Mouse (Mus musculus) right cerebral cortex, postnatal 36 days (tissue): Measurements from ENCODE around the gene 1700008O03Rik.

ENCODE experiments used
- DNase-seq, 2 experiments: peaks; one replicate each; pipeline ENCODE4 v3.0.0; 2022; ENCODE audit warnings: low spot score in 2 of 2, mixed read lengths in 1 of 2

Gene 1700008O03Rik

DNA sequence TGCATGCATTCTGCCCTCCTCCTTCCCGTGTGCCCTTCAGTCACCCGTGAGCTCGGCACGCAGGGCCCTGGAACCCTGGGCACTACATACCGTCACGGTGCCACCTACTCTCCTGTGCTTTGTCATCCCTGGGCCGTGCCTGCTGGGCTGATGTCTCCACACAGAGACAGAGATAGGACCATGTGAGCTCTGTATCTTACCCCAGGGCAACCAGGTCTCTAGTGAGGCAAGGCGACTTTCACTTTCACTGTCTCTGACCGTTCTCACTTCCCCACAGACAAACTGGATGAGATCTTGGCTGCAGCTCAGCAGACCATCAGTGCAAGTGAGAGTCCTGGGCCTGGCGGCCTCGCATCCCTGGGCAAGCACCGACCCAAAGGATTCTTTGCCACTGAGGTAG is 41.0 kb downstream of the 1700008O03Rik start:
- no peak for DNase-seq

DNA sequence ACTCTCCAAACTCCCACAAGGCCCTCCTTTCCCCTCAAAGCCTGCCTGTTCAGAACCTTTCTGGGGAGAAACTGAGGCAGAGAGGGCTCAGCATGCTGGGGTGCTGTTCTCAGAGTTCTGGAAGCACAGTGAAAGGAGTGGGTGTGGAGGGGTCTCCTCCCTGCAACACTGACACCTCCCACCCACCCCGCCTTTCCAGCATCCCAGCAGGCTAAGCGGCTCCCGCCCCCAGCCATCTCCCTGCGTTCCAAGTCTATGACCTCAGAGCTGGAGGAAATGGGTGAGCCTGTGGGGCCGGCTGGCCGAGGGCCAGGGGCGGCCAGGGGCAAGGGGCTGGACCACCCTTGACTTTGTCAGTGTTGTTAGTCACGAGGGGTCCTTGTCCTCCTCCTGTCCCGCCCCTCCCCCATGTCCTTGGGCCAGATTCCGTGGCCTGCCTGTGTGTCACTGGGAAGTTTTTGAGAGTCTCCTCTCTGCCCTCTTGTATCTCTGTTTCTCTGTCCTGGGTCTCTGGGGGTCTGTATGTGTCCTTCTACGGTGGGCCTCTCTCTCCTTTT is 42.1 kb downstream of the 1700008O03Rik start:
- no peak for DNase-seq

DNA sequence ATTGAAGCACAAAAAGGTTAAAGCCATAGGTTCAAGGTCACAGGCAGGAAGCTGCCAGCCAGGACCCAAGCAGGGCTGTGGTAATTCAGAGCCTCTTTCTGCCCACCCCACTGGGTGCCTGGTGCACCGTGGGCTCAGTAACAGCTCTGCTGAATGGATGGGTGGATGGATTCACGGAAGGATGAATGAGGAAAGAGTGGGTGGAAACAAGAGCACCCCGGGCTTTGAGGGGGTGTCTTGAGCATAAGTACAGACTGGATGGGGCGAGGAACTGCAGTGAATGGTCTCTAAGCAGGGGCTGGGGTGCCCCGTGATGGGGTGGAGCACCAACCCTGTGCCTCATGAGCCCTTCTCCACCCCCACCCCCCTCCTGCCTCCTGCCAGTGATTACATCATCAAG is 43.9 kb downstream of the 1700008O03Rik start:
- no peak for DNase-seq

DNA sequence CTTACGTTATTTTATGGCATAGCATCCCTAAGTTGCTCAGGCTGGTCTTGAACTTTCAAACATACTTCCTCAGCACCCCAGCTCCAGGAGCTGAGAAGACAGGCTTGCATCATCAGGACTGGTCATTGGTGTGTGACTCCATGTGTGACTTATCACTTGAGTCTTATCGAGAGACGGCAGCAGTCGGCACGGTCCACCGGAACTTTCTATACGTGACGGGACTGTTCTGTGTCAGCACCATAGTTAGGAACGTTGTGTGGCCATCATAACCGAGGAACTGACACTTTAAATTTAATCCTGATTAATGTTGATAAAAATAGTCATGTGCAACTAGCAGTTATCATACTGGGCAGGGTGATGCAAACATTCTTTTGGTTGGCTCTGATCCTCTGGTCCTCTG is 44.5 kb downstream of the 1700008O03Rik start:
- DNase-seq, result no peak

DNA sequence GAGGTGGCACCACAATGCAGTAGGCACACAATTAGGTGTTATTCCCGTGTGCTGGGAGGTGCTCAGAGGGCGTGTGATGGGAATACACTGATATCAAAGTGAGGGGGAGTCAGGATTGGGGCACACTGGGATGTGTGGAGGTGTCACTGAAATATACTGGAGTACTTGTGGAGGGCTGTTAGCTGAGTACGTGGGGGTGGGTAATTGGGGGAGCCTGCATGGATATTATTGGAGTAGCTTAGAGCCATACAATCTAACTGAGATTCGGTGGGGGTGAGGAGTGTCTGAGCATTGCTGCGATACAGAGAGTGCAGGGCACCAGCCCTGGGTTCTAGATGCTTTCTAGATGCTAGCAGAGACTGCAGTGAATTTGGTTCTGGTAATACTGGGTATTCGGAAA is 45.4 kb downstream of the 1700008O03Rik start:
- DNase-seq, result no peak

DNA sequence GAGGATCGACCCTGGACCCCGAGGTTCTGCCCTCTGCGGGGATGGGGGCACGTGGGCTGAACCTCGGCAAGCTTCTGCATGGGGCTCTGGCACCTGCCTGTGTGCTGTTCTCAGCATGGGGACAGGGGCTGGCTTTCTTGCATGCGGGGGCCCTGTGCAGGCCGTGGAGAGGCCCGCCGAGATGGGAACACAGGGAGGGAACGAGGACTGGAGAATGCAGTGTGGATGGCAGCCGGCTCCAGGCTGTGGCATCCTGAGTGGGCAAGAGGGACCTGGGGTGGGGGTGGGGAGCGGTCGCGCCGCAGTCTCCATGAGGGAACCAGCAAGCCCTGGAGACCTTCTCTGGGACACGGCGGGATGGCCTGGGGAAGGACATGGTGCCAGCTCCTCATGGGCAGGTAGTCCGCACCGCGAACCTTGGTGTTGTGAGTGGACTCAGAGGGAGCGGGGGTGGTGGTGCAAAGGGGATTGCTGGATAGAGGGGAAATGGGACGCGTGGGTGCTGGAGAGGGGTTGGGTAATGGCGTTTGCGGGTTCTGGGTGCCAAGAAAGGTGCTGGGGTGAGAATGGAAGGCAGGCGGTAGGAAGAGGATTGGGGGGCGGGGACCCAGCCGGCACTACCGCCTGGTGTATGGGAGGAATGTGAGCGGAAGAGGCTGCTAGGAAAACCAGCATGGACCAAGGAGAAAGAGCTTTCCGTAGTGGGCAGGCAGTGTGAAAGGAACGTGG is 48.3 kb downstream of the 1700008O03Rik start:
- no peak for DNase-seq

DNA sequence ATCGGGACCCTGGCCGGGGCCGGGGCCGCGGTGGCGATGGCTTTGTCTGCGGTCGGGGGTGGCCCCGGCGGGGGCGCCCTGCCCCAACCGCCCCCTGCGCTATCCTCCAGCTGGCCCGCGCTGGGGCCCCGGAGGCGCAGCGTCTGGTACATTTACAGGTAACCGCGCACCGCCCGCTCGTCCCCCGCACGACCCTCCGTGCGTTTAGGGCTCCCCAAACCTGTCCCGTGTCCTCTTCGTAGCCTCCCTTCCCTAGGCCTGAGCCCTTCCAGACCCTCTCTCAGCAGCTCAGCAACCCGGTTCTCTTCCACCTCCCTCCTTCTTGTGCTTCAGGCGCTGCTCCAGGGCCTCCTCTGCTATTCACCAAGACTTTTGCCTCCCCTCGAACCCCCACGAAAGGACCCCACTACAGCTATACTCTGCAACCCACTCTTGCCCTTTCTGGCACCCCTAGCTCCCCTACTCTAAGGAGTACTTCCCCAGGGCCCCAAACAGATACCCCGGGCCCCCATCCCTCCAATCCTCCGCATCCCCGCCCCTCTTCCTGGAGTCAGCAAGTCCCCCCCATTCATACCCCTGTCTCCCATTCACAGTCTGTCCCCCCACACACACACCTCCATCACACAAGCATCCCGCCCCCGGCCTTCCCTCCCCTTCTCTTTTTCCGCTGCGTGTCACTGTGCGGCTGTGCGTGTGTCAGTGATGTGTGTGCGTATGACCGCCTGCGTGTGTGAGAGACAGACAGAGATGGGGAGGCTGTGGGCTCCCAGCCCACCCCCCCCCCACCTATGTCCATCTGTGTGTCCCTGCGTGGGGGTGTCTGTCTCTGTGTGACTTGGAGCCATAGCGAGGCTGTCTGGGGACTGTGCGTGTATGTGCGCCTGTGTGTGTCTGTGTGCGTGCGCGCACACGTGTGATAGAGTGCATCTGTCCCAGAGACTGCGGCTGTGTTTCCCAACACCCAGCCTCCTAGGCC is 49.3 kb downstream of the 1700008O03Rik start:
- peak; percentile 72 to 77 for DNase-seq

DNA sequence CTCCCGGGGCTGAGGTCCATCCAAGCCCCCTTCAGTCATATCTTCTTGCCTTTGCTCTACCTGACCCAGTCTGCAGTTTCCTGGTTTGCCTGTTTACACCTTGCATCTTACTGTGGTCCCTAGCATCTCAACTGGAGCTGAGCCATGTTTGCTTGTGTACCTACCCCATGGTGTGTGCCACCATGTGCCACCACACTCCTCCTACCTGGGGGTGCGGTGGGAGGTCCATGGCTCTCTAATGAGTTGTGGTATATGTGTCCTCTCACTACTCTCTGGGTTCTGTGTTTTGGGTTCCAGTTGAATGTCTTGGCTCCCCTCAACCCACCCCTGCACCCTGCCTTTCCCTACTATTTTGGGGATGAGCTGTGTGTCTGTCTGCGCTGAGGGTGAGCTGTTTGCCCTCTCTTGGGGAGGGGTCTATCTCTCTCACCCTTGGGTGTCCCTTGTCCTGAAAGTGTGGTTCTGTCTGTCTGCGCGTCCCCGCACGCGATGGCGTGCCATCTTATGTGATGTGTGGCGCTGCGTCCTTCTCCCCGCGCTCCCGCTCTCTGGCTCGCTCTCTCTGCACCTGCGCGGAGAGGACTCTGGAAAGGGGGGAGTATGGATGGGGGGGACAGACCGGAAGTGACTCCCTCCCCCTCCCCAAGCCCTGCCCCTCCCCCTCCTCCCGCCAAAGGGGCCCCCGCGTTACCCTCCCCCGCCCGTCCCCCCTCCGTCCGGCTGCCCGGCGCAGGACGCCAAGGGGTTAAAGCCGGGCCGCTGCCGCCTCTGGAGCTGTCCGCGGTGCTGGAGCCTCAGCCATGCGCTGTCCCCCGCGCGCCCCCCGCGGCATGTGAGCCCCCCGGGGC is 50.4 kb downstream of the 1700008O03Rik start:
- no peak for DNase-seq

DNA sequence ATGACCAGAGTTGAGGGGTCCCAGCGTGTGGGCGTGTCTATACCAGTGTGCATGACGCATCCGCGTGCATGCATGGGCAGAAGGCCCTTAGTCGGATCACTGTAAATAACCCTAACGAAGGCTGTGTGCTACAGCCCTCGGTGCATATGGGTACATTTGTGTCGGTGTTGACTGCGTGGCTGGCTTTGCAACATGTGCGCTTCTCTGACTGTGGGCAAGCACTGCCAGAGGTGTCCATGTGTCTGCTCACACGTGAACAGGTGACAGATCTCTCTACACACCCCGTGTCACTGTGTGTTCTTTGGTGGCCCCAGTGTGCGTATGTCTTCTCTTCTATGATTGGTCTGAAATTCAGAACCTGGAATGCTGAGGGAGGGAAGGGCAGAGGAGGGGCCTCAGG is 51.5 kb downstream of the 1700008O03Rik start:
- DNase-seq, result no peak

DNA sequence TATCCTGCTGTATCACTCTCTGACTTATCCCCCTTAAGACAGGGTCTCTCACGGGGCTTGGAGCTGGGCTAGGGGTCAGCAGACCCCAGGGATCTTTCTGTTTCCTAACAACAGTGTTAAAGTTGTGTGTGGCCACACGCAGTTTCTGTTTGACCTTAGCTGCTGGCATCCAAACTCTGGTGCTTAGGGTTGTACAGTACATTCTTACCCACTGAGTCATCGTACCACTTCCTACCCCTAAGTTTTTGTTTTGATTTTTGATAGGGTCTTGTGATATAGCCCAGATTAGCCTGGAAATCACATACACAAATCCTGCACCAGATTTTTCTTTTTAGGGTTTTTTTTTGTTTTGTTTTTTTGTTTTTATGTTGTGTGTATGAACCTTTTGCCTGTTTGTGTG is 53.3 kb downstream of the 1700008O03Rik start:
- no peak for DNase-seq

DNA sequence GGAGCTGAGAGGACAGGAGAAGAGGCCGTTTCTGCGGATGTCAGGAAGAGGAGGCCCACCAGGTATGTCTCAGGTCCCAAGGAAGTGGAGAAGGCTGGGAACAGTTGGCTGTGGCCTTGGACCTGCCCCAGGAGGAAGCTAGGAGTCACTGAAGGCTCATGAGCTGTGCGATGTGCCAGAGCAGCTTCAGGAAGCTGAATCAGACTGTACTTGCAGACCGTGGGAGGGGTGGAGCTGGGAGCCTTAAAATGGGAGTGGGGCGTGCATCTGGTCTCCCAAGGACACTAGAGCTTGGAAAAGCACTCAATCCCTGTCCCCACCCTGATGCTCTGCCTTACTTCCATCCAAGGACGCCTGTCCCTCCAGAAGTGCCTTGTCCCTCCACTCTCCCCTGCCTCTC is 59.0 kb downstream of the 1700008O03Rik start:
- DNase-seq, result no peak

DNA sequence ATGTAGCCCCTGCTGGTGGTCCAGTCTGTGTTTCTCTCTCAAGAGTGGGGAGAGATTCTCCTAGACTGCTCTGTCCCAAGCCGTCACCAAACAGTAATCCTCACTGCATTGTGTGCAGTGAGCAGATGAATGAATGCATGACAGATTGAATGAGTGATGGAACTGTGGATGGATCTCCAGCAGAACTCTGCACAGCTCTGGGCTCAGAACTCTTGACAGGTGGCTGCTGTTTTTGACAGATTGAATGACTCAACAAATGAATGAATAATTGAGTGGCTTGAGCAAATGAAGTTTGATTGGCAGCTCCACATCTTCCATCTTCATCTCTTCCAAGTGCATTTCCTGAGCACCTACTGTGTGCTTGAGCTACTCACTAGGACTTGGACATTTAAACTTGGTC is 63.3 kb downstream of the 1700008O03Rik start:
- no peak for DNase-seq

DNA sequence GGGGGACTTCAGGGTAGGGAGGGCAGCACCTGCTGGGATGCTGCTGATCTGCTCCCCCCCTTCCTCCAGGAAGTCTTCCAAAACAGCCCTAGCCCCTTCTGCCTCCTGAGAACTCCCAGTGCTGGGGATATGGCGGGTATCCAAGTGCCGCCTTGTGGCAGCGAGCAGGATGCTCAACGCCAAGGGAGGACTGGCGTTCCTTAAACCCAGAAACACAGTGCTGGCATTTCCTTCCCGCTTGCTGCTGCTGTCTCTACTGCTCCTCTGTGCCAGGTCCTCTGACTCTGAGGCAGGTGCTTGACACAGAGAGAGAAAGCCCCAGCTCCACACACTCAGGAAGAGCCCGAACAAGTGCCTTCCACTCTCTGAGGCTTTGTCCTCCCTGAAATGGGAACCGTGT is 64.7 kb downstream of the 1700008O03Rik start:
- no peak for DNase-seq

DNA sequence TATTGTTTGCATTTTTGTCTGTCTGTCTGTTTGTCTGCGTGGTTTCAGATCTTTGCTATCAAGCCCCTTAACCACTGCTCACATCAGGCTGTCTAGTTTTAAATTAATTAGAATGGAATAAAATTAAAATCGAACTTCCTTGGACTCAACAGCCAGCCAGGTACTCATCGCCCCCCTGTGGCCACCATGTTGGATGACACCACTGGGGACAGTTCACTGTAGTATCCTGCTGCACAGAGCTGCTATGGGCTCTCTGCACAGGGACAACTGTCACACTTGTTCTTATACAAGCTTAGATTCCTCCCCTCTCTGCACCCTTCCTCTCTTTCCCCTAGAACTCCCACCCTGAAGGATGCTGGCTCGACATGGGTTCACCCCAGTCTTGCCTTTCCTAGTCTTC is 67.7 kb downstream of the 1700008O03Rik start:
- DNase-seq, result no peak

DNA sequence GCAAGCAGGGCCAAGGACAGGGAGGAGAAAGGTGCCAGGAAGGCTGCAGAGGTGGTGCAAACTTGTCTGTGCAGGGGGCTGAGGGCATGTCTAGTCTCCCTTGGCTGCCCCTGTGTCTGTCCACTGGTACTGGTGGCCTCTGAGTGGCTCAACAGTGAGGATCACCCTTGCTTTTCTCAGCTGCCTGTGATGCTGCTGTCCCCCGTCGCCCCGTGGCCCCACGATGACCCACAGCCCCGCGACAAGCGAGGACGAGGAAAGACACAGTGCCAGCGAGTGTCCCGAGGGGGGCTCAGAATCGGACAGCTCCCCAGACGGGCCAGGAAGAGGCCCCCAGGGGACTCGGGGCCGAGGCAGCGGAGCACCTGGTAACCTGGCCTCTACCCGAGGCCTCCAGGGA is 73.1 kb downstream of the 1700008O03Rik start:
- no peak for DNase-seq

DNA sequence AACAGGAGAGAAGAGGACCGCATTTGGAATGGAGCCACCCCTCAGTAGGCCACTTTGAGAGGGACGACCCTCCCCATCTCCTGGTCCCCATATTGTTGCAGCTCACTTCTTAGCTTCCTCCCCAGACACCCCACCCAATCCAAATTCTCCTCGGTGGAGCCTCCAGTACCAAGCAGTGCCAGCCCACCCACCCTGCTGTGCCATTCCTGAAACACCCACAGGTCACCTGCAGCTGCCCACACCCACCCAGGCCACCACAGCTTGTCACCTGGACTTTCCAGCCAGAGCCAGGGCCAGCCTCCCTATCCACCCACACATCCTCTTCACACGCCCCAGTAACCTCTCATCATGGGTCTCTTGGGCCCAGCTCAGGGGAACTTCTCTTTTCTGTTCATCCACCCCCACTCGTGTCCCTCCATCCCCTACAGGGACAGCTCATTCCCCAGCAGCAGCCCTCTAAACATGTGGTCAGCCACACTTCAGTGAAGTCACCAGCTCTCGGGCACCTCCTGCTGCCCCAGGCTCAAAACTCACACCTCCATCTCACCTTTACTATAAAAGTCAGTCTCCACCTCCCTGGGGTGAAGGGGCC is 73.8 kb downstream of the 1700008O03Rik start:
- no peak for DNase-seq

DNA sequence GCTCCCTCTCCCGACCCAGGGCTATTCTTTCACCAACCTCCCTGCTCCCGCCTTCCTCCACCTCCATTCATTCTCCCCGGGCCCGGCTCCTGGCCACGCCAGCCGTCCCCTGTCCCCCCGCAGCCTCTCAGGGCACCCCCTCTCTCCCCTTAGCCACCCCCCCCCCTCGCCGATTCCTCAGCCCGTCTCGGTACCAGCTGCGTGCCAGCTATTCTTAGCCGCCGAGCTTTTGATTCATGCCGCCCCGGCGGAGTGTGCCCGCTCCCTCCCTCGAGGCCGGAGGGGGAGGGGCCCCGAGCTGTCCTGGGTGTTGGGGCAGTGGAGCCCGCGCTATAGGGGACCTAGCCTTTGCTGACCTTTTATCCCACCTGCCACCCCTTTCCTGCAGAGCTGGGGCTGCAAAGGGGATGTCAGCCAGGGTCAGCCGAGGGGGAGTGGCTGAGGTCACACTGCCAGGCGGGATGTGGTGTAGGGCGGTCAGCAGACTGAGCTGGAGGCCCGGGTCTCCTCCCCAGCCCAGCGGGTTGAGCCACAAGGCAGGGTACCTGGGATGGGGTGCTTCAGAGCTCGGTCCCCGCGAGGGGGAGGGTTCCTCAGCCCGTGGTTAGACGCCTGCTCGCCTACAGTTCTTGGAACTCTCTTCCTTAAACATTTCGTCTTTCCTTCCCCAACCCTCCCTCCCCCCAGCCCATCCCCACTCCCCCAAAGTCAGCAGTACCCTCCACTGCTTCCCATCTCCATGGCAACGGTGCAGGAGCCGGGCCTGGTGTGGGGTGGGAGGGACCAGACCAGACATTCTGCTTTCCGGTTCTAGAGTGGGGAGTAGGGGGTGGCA is 74.5 kb downstream of the 1700008O03Rik start:
- DNase-seq, result peak; percentile 73 to 80

DNA sequence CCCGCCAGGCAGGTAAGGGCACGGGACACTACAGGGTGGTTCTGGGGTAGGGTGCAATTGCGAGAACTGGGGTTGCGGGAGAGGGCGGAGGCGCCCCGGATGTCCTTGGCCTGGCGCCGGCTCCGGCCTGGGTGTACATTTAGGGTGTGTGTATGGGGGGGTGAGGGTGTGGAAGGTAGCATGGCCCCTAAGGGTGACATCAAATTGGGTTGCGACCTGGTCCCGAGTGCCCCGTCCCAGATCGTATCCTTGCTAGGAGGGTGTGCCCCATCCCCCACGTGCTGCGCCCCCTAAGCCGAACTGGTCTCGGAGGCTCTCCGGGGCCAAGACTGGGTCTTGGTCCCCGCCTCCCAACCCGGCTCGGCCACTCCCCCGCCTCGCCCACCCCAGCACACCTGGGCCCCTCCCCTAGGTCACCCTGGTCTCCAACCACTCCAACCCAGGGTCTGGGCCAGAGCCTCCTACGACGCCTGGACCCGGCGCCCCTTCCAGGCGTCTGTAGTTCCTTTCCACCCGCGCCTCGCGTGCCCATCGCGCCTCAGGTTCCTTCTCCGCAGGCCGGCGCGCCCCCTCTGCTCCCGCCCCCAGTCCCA is 75.2 kb downstream of the 1700008O03Rik start:
- DNase-seq, result no peak
